Mouse (Mus musculus) liver, embryonic 14.5 days (tissue): ENCODE data around the gene Gclc. TPM values are rescaled to one million over a fixed set of nuclear protein-coding genes. Genes with fewer than 3 reads are reported as not detected.
A peak's percentile ranks its signal among the peaks of the same experiment; 100 is the strongest.

Experiments used
- ATAC-seq: fragments of 200-750 bp; cut with Nextera tagmentation; 2 replicates; pipeline ENCODE4 v1.8.0; 2017; ENCODE audit warnings: moderate number of reproducible peaks, mild to moderate bottlenecking, moderate library complexity; ENCODE audit not compliant: insufficient read depth
- DNase-seq, 3 experiments: peaks; one replicate each; pipeline ENCODE4 v3.0.0-alpha.2; 2012 to 2013; ENCODE audit warnings: low read depth in 3 of 3, low spot score in 3 of 3
- H3K27ac ChIP-seq: fragments of 300-500 bp; sonication (generic); 2 replicates; pipeline ENCODE4 v1.5.1; 2014; ENCODE audit warnings: moderate library complexity, mild to moderate bottlenecking, control low read depth, inconsistent platforms
- H3K27me3 ChIP-seq: fragments of 300-500 bp; sonication (generic); 2 replicates; pipeline ENCODE4 v1.6.1; 2014; ENCODE audit warnings: mild to moderate bottlenecking, low read length, moderate library complexity; ENCODE audit not compliant: control insufficient read depth, insufficient read depth
- H3K36me3 ChIP-seq: fragments of 300-500 bp; sonication (generic); replicated peaks from 2 replicates; pipeline ENCODE4 v1.6.1; 2014; ENCODE audit warnings: low read depth; ENCODE audit not compliant: control insufficient read depth, insufficient read depth
- H3K4me1 ChIP-seq, 2 experiments: fragments of 200-500 bp in 1 of 2; fragments of 300-500 bp in 1 of 2; sonication (generic) in 1 of 2; replicated peaks; 2 replicates each; pipeline ENCODE4 v1.6.1; 2012 to 2014; ENCODE audit warnings: antibody characterized with exemption in 1 of 2, inconsistent platforms in 1 of 2, low read length in 1 of 2; ENCODE audit not compliant: control insufficient read depth in 2 of 2, insufficient read depth in 2 of 2
- H3K4me2 ChIP-seq: fragments of 300-500 bp; sonication (generic); 2 replicates; pipeline ENCODE4 v1.6.1; 2014; ENCODE audit warnings: low read depth, mild to moderate bottlenecking, control low read depth, moderate library complexity
- H3K4me3 ChIP-seq, 2 experiments: fragments of 200-500 bp in 1 of 2; fragments of 300-500 bp in 1 of 2; sonication (generic) in 1 of 2; 2 replicates each; pipeline ENCODE4 v1.5.1; 2012 to 2014; ENCODE audit warnings: low read depth in 2 of 2, low read length in 2 of 2, mild to moderate bottlenecking in 2 of 2, control low read depth in 1 of 2, inconsistent platforms in 1 of 2, moderate library complexity in 1 of 2; ENCODE audit not compliant: insufficient read depth in 1 of 2
- H3K9ac ChIP-seq: fragments of 300-500 bp; sonication (generic); replicated peaks from 2 replicates; pipeline ENCODE4 v1.6.1; 2014; ENCODE audit warnings: mild to moderate bottlenecking, control low read depth, moderate library complexity
- H3K9me3 ChIP-seq: fragments of 300-500 bp; sonication (generic); 2 replicates; pipeline ENCODE4 v1.6.1; 2016; ENCODE audit warnings: low read length, mixed read lengths; ENCODE audit not compliant: control insufficient read depth
- CTCF ChIP-seq: IDR thresholded peaks from 2 replicates; pipeline ENCODE4 v1.5.1; 2016; ENCODE audit warnings: antibody characterized with exemption, low read depth, control low read depth
- EP300 ChIP-seq: IDR thresholded peaks from 2 replicates; pipeline ENCODE4 v1.6.1; 2016; ENCODE audit warnings: antibody characterized with exemption, low read depth
- WGBS: fragments of 180-500 bp; shearing (Covaris S2); extraction: QIAGEN DNeasy Blood & Tissue Kit; methylation state at CpG from one replicate; pipeline ENCODE4 v1.1.7; 2014; ENCODE audit not compliant: insufficient replicate concordance; 5-methylcytosine and 5-hydroxymethylcytosine counted together
- polyA plus RNA-seq, 2 experiments: library from polyadenylated mRNA; depleted of rRNA in 1 of 2; stranded (reverse) in 1 of 2; unstranded in 1 of 2; fragments of >200 nt; fragmentation: Nextera tagmentation in 1 of 2; extraction: Ambion mirVana in 1 of 2; gene quantifications; 2 replicates each; pipeline versions ENCODE4 v1.2.1 to v1.2.3; 2012 to 2014

Gclc gene
- polyA plus RNA-seq, 2 experiments, result 26.6 to 30.9 TPM

GRCm38 (mm10) chr9:77808481-77808880 is 54.1 kb downstream of the Gclc start:
- no peaks in the 10 kb centered on the region for H3K4me1 ChIP-seq
- H3K9ac ChIP-seq, result no peak overlapping the region
- H3K36me3 ChIP-seq, result no peaks in the 10 kb centered on the region
- ATAC-seq (no peak), DNase-seq (no peak)
- no peak overlapping the region for H3K4me3 ChIP-seq
- 65% methylated on average over 6 of the region's 6 CpGs for WGBS
- no peak overlapping the region for H3K27ac ChIP-seq
- H3K4me2 ChIP-seq, result no peak overlapping the region
- TF ChIP-seq CTCF (no peak), EP300 (no peak)
- H3K27me3 ChIP-seq, result no peaks in the 10 kb centered on the region
- H3K9me3 ChIP-seq, result no peaks in the 10 kb centered on the region

GRCm38 (mm10) chr9:77818858-77819257 is 64.5 kb downstream of the Gclc start:
- Histone ChIP-seq H3K9ac (no peak overlapping the region), H3K36me3 (no peaks in the 10 kb centered on the region), H3K9me3 (no peaks in the 10 kb centered on the region), H3K4me2 (no peak overlapping the region), H3K4me3 (no peak overlapping the region), H3K27me3 (no peaks in the 10 kb centered on the region), H3K27ac (no peak overlapping the region), H3K4me1 (no peaks in the 10 kb centered on the region)
- DNase-seq, result no peak
- 22% methylated on average over 7 of the region's 7 CpGs for WGBS
- TF ChIP-seq CTCF (no peak), EP300 (no peak)
- no peak for ATAC-seq

GRCm38 (mm10) chr9:77819318-77819717 is 65.0 kb downstream of the Gclc start:
- Histone ChIP-seq H3K36me3 (no peaks in the 10 kb centered on the region), H3K4me1 (no peaks in the 10 kb centered on the region), H3K9ac (no peak overlapping the region), H3K27ac (no peak overlapping the region), H3K9me3 (no peaks in the 10 kb centered on the region), H3K27me3 (no peaks in the 10 kb centered on the region), H3K4me3 (no peak overlapping the region), H3K4me2 (no peak overlapping the region)
- WGBS, result 49% methylated on average over 2 of the region's 2 CpGs
- no peak for DNase-seq
- TF ChIP-seq EP300, result no peak
- peak; percentile 24 for TF ChIP-seq CTCF
- no peak for ATAC-seq

GRCm38 (mm10) chr9:77820836-77821235 is 66.5 kb downstream of the Gclc start:
- Histone ChIP-seq H3K9ac (no peak overlapping the region), H3K36me3 (no peaks in the 10 kb centered on the region), H3K4me1 (no peaks in the 10 kb centered on the region), H3K4me2 (no peak overlapping the region), H3K9me3 (no peaks in the 10 kb centered on the region), H3K27me3 (no peaks in the 10 kb centered on the region), H3K4me3 (no peak overlapping the region), H3K27ac (no peak overlapping the region)
- WGBS, result 31% methylated on average over 4 of the region's 4 CpGs
- no peak for DNase-seq
- ATAC-seq, result no peak
- TF ChIP-seq CTCF, result no peak
- no peak for TF ChIP-seq EP300

GRCm38 (mm10) chr9:77825380-77825961 is 71.1 kb downstream of the Gclc start:
- ATAC-seq, result no peak
- Histone ChIP-seq H3K9me3 (no peaks in the 10 kb centered on the region), H3K4me2 (no peak overlapping the region), H3K4me1 (peaks cover 0 to 2% of the 10 kb centered on the region in 2 experiments; a peak in 1 of 4 replicates), H3K27ac (no peak overlapping the region), H3K9ac (no peak overlapping the region), H3K27me3 (no peaks in the 10 kb centered on the region), H3K4me3 (no peak overlapping the region), H3K36me3 (no peaks in the 10 kb centered on the region)
- whole genome bisulfite sequencing, result 20% methylated on average over 7 of the region's 7 CpGs
- DNase-seq, result no peak
- TF ChIP-seq CTCF (no peak), EP300 (no peak)
